Mouse (Mus musculus) CD4-positive, CD25-positive, alpha-beta regulatory T cell (primary cell): ENCODE results near the gene Otol1. TPM values are rescaled to one million over a fixed set of nuclear protein-coding genes. Genes with fewer than 3 reads are reported as not detected.

Source experiments
- polyA plus RNA-seq: library from polyadenylated mRNA; unstranded; fragments of 100-300 nt; shearing (Covaris generic); gene quantifications from one replicate; pipeline ENCODE4 v1.2.1, GENCODE M21; 2017

Otol1 gene
- polyA plus RNA-seq = not detected

DNA sequence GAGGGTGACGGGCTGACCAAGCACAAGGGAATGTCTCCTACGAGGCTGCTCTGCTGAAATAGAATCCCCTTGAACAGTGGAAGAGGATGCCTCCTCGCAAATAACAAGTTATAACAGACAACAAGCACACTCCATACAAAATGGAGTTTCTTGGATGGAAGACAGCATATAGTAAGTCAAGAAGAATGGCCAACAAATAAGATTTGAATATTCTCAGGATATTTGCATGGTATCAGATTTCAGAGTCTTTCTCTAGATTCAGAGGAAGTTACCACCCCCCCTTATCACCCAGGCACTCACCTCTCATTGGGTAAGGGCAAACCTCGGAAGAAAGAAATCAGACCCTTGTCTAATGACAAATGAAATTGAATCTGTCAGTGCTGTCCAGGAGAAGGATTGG is at the start of gene Otol1:
Otol1 (plus strand) TSS at position 301 of the 400 bp plus-strand sequence.

Other genes with a start within 250 kb of the Otol1 start
- gene Sptssb, start 147.7 kb upstream of the Otol1 start, polyA plus RNA-seq = not detected